Mouse (Mus musculus): ENCODE results near the gene Mx1. TPM values are rescaled to one million over a fixed set of nuclear protein-coding genes. Genes with fewer than 3 reads are reported as not detected.

Gene Mx1
- polyA plus RNA-seq, 1 experiment from 2014 or later: not detected

GRCm38 (mm10) chr16:97434206-97434605, 28.5 kb downstream of the Mx1 start:
- WGBS: 70% methylated on average over 2 of the region's 2 CpGs
- Histone ChIP-seq H3K4me1 (ENCODE audit: control insufficient read depth, insufficient read depth, low read length) (no peaks in the 10 kb centered on the region), H3K27ac (ENCODE audit: low read depth, low read length) (no peak overlapping the region), H3K9ac (ENCODE audit: low read depth, low read length) (no peak overlapping the region), H3K9me3 (ENCODE audit: control insufficient read depth, low read length) (no peaks in the 10 kb centered on the region), H3K4me3 (ENCODE audit: low read length) (no peak overlapping the region), H3K27me3 (ENCODE audit: control insufficient read depth, insufficient read depth, low read length) (no peaks in the 10 kb centered on the region), H3K36me3 (ENCODE audit: control insufficient read depth, insufficient read depth, low read length) (no peaks in the 10 kb centered on the region), H3K4me2 (replicated peaks; ENCODE audit: low read depth, low read length) (no peak overlapping the region)
- ATAC-seq (ENCODE audit: low FRiP score, low TSS enrichment): no peak

DNA sequence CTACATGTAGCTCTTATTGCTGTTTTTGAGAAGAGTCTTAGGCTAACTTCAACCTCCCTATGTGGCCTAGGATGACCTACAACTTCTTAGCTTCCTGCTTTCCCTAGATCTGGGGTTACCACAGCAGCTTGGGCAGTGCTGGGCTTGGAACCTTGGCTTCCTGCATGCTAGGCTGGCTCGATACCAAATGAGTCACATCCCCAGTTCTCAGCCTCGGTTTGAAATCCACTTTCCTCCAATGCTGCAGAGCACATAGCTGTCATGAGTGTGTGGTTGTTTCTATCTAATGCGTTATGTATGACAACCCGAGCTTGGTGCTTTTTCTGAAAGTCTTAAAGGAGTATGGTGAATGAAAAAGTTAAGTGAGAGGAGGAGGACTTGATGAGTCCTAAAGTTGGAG, 31.4 kb downstream of the Mx1 start:
- Histone ChIP-seq H3K4me3 (ENCODE audit: low read length) (no peak overlapping the region), H3K4me1 (ENCODE audit: control insufficient read depth, insufficient read depth, low read length) (no peaks in the 10 kb centered on the region), H3K36me3 (ENCODE audit: control insufficient read depth, insufficient read depth, low read length) (no peaks in the 10 kb centered on the region), H3K9me3 (ENCODE audit: control insufficient read depth, low read length) (no peaks in the 10 kb centered on the region), H3K9ac (ENCODE audit: low read depth, low read length) (no peak overlapping the region), H3K27ac (ENCODE audit: low read depth, low read length) (no peak overlapping the region), H3K4me2 (replicated peaks; ENCODE audit: low read depth, low read length) (no peak overlapping the region), H3K27me3 (ENCODE audit: control insufficient read depth, insufficient read depth, low read length) (no peaks in the 10 kb centered on the region)
- ATAC-seq (ENCODE audit: low FRiP score, low TSS enrichment): no peak
- 74% methylated on average over 4 of the region's 4 CpGs for WGBS

- Histone ChIP-seq H3K9ac (ENCODE audit: low read depth, low read length) (no peak overlapping the region), H3K9me3 (ENCODE audit: control insufficient read depth, low read length) (no peaks in the 10 kb centered on the region), H3K36me3 (ENCODE audit: control insufficient read depth, insufficient read depth, low read length) (no peaks in the 10 kb centered on the region), H3K27ac (ENCODE audit: low read depth, low read length) (no peak overlapping the region), H3K4me2 (replicated peaks; ENCODE audit: low read depth, low read length) (no peak overlapping the region), H3K4me3 (ENCODE audit: low read length) (no peak overlapping the region), H3K27me3 (ENCODE audit: control insufficient read depth, insufficient read depth, low read length) (no peaks in the 10 kb centered on the region), H3K4me1 (ENCODE audit: control insufficient read depth, insufficient read depth, low read length) (no peaks in the 10 kb centered on the region)
- no peak for ATAC-seq (ENCODE audit: low FRiP score, low TSS enrichment)
- 94% methylated on average over 4 of the region's 4 CpGs for WGBS
Observed at GRCm38 (mm10) chr16:97430091-97430490, 32.6 kb downstream of the Mx1 start.

DNA sequence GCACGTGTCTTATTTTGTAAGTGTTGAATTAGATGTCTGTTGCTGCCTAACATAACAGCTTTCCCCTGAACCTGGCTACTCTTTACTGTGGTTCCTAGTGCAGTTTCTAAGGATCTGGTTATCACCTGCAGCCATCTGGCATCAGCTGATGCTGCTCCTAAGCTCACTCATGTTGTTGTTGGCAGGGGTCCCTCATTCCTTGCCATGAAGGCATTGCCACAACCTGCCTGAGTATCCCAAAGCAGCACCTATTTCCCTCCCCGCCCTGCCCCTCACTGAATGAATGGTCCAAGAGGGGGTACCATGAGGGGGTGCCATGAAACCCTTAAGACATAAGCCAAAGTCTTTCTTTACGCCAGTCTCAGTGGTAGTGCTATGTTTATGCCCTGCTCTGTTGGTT, 34.7 kb downstream of the Mx1 start:
- no peak overlapping the region for H3K9ac ChIP-seq (ENCODE audit: low read depth, low read length)
- H3K27me3 ChIP-seq (ENCODE audit: control insufficient read depth, insufficient read depth, low read length): no peaks in the 10 kb centered on the region
- WGBS: 81% methylated on average over 3 of the region's 3 CpGs
- H3K9me3 ChIP-seq (ENCODE audit: control insufficient read depth, low read length): no peaks in the 10 kb centered on the region
- no peak for ATAC-seq (ENCODE audit: low FRiP score, low TSS enrichment)
- H3K4me1 ChIP-seq (ENCODE audit: control insufficient read depth, insufficient read depth, low read length): no peaks in the 10 kb centered on the region
- H3K4me3 ChIP-seq (ENCODE audit: low read length): no peak overlapping the region
- no peaks in the 10 kb centered on the region for H3K36me3 ChIP-seq (ENCODE audit: control insufficient read depth, insufficient read depth, low read length)
- H3K4me2 ChIP-seq (replicated peaks; ENCODE audit: low read depth, low read length): no peak overlapping the region
- H3K27ac ChIP-seq (ENCODE audit: low read depth, low read length): no peak overlapping the region

GRCm38 (mm10) chr16:97423627-97424026, 39.1 kb downstream of the Mx1 start:
- no peaks in the 10 kb centered on the region for H3K27me3 ChIP-seq (ENCODE audit: control insufficient read depth, insufficient read depth, low read length)
- H3K36me3 ChIP-seq (ENCODE audit: control insufficient read depth, insufficient read depth, low read length): no peaks in the 10 kb centered on the region
- H3K9ac ChIP-seq (ENCODE audit: low read depth, low read length): no peak overlapping the region
- H3K4me3 ChIP-seq (ENCODE audit: low read length): no peak overlapping the region
- no peak overlapping the region for H3K4me2 ChIP-seq (replicated peaks; ENCODE audit: low read depth, low read length)
- no peaks in the 10 kb centered on the region for H3K9me3 ChIP-seq (ENCODE audit: control insufficient read depth, low read length)
- H3K27ac ChIP-seq (ENCODE audit: low read depth, low read length): no peak overlapping the region
- no peaks in the 10 kb centered on the region for H3K4me1 ChIP-seq (ENCODE audit: control insufficient read depth, insufficient read depth, low read length)
- no peak for ATAC-seq (ENCODE audit: low FRiP score, low TSS enrichment)
- WGBS: 89% methylated on average over 1 of the region's 1 CpGs

DNA sequence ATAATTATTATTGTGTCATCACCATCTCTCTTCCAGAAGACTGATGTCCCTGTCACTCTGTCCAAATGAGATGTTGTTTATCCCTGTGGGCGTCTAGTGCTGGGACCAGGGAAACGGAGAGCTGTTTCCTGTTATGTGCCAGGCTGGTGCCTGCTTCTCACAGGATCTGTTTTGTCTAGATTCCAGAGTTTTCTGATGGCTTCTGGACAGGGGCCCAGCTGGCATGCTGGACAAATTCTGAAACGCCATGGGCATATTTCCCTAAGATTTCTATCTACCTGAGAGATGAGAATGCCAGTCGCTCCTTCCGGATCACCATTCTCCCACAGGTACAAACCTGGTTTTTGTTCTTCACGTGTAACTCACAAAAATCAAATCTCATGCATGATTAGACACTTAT, 41.0 kb downstream of the Mx1 start:
- Histone ChIP-seq H3K36me3 (ENCODE audit: control insufficient read depth, insufficient read depth, low read length) (no peaks in the 10 kb centered on the region), H3K9me3 (ENCODE audit: control insufficient read depth, low read length) (no peaks in the 10 kb centered on the region), H3K27me3 (ENCODE audit: control insufficient read depth, insufficient read depth, low read length) (no peaks in the 10 kb centered on the region), H3K4me1 (ENCODE audit: control insufficient read depth, insufficient read depth, low read length) (no peaks in the 10 kb centered on the region), H3K27ac (ENCODE audit: low read depth, low read length) (no peak overlapping the region), H3K4me2 (replicated peaks; ENCODE audit: low read depth, low read length) (no peak overlapping the region), H3K9ac (ENCODE audit: low read depth, low read length) (no peak overlapping the region), H3K4me3 (ENCODE audit: low read length) (no peak overlapping the region)
- WGBS: 78% methylated on average over 6 of the region's 6 CpGs
- ATAC-seq (ENCODE audit: low FRiP score, low TSS enrichment): no peak

- no peak overlapping the region for H3K27ac ChIP-seq (ENCODE audit: low read depth, low read length)
- H3K4me2 ChIP-seq (replicated peaks; ENCODE audit: low read depth, low read length): no peak overlapping the region
- WGBS: 91% methylated on average over 6 of the region's 6 CpGs
- no peak overlapping the region for H3K9ac ChIP-seq (ENCODE audit: low read depth, low read length)
- H3K27me3 ChIP-seq (ENCODE audit: control insufficient read depth, insufficient read depth, low read length): no peaks in the 10 kb centered on the region
- no peaks in the 10 kb centered on the region for H3K4me1 ChIP-seq (ENCODE audit: control insufficient read depth, insufficient read depth, low read length)
- H3K9me3 ChIP-seq (ENCODE audit: control insufficient read depth, low read length): no peaks in the 10 kb centered on the region
- no peak overlapping the region for H3K4me3 ChIP-seq (ENCODE audit: low read length)
- ATAC-seq (ENCODE audit: low FRiP score, low TSS enrichment): no peak
- H3K36me3 ChIP-seq (ENCODE audit: control insufficient read depth, insufficient read depth, low read length): no peaks in the 10 kb centered on the region
Observed at GRCm38 (mm10) chr16:97418749-97419453, 43.8 kb downstream of the Mx1 start.

DNA sequence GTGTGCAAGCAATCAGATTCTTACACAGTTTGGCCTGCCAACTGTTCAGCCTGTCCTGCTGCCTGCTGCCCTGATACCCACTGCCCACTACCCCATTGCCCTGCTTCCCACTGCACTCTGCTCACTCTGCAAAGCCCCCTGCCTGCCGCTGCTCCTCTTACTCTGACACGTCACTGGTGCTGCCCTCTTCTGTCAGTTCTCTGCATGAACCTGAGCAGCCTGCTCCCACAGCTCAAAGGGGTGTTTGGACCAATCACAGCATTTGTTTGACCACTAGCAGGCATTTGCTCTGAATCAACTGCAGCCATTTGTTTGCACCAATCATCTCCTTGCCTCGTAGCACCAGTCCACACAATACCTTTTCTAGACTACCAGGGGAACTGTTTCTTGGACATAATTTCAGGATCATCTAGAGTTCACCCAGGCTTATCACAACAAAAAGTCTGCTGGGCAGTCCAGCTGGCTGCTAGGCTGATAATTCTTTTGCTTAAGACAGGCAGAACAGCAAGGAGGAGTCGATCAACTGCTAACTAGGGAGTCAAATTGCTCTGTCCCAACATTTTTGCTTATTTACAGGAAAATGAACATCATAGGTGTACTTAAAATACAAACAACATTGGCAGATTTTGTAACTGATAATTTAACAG, 44.7 kb downstream of the Mx1 start:
- WGBS: 11% methylated on average over 4 of the region's 4 CpGs
- Histone ChIP-seq H3K27me3 (ENCODE audit: control insufficient read depth, insufficient read depth, low read length) (no peaks in the 10 kb centered on the region), H3K27ac (ENCODE audit: low read depth, low read length) (no peak overlapping the region), H3K36me3 (ENCODE audit: control insufficient read depth, insufficient read depth, low read length) (no peaks in the 10 kb centered on the region), H3K4me1 (ENCODE audit: control insufficient read depth, insufficient read depth, low read length) (no peaks in the 10 kb centered on the region), H3K4me3 (ENCODE audit: low read length) (no peak overlapping the region), H3K9ac (ENCODE audit: low read depth, low read length) (no peak overlapping the region), H3K4me2 (replicated peaks; ENCODE audit: low read depth, low read length) (no peak overlapping the region), H3K9me3 (ENCODE audit: control insufficient read depth, low read length) (no peaks in the 10 kb centered on the region)
- ATAC-seq (ENCODE audit: low FRiP score, low TSS enrichment): peak; percentile 89

DNA sequence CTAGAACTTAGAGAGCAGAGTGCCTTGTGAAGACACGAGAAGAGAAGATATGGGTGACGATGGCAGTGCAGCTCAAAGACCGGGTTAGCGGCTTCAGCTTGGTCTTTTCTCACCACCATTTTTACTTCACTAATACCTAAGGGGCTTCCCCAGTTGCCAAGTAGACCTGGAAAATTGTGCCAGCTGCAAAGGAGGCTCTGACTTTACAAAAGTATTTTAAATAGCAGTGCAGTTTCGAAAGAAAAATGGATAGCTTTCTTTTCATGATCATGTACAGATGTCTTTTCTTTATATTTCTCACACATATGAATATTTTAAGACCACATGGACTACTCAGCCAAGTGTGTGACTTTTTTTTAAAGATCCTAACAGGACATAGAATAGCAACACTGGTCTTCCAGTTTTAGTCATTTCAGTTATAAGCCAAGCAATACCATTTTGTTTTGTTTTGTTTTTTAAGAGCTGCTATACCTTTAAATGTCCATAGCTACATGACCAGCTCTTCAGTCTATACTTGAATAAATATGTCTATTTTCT, 57.2 kb downstream of the Mx1 start:
- Histone ChIP-seq H3K4me2 (replicated peaks; ENCODE audit: low read depth, low read length) (no peak overlapping the region), H3K4me1 (ENCODE audit: control insufficient read depth, insufficient read depth, low read length) (no peaks in the 10 kb centered on the region), H3K9ac (ENCODE audit: low read depth, low read length) (no peak overlapping the region), H3K4me3 (ENCODE audit: low read length) (no peak overlapping the region), H3K27ac (ENCODE audit: low read depth, low read length) (no peak overlapping the region), H3K36me3 (ENCODE audit: control insufficient read depth, insufficient read depth, low read length) (no peaks in the 10 kb centered on the region), H3K27me3 (ENCODE audit: control insufficient read depth, insufficient read depth, low read length) (no peaks in the 10 kb centered on the region), H3K9me3 (ENCODE audit: control insufficient read depth, low read length) (no peaks in the 10 kb centered on the region)
- WGBS: 90% methylated on average over 5 of the region's 5 CpGs
- no peak for ATAC-seq (ENCODE audit: low FRiP score, low TSS enrichment)
